Mouse (Mus musculus) urinary bladder, postnatal 4 days (tissue): ENCODE results near the gene Kctd21.
A peak's percentile ranks its signal among the peaks of the same experiment; 100 is the strongest.

ENCODE experiments used
- DNase-seq, 2 experiments: peaks; one replicate each; pipeline ENCODE4 v3.0.0; 2021 to 2022; ENCODE audit warnings: low spot score in 2 of 2

Kctd21 gene

GRCm38 (mm10) chr7:97347464-97347863, 15.3 kb downstream of the Kctd21 start:
- DNase-seq, result peak in 1 of 2 experiments; percentile 56

GRCm38 (mm10) chr7:97348318-97348717, 16.2 kb downstream of the Kctd21 start:
- DNase-seq, result peak in 1 of 2 experiments; percentile 44

- peak in 1 of 2 experiments; percentile 52 for DNase-seq
Measured at GRCm38 (mm10) chr7:97348836-97349235, 16.7 kb downstream of the Kctd21 start.

- peak in 1 of 2 experiments; percentile 47 for DNase-seq
Measured at GRCm38 (mm10) chr7:97349438-97349837, 17.3 kb downstream of the Kctd21 start.

GRCm38 (mm10) chr7:97350891-97351290, 18.8 kb downstream of the Kctd21 start:
- DNase-seq, result no peak

- peak in 1 of 2 experiments; percentile 44 for DNase-seq
Measured at GRCm38 (mm10) chr7:97351792-97352513, 19.8 kb downstream of the Kctd21 start.

- DNase-seq, result peak in 1 of 2 experiments; percentile 25
Measured at GRCm38 (mm10) chr7:97353356-97353755, 21.2 kb downstream of the Kctd21 start.

GRCm38 (mm10) chr7:97355068-97355841, 23.1 kb downstream of the Kctd21 start:
- DNase-seq, result peak in 1 of 2 experiments; percentile 49

GRCm38 (mm10) chr7:97356253-97356652, 24.1 kb downstream of the Kctd21 start:
- peak in 1 of 2 experiments; percentile 53 for DNase-seq

GRCm38 (mm10) chr7:97356875-97357276, 24.7 kb downstream of the Kctd21 start:
- peak in 1 of 2 experiments; percentile 54 for DNase-seq

GRCm38 (mm10) chr7:97357840-97358239, 25.7 kb downstream of the Kctd21 start:
- DNase-seq, result peak in 1 of 2 experiments; percentile 41

- DNase-seq, result peak in 1 of 2 experiments; percentile 54
Measured at GRCm38 (mm10) chr7:97358347-97358746, 26.2 kb downstream of the Kctd21 start.

- DNase-seq, result peak in 1 of 2 experiments; percentile 53
Measured at GRCm38 (mm10) chr7:97360166-97360565, 28.0 kb downstream of the Kctd21 start.

- peak in 1 of 2 experiments; percentile 34 for DNase-seq
Measured at GRCm38 (mm10) chr7:97360955-97361354, 28.8 kb downstream of the Kctd21 start.

GRCm38 (mm10) chr7:97361467-97361866, 29.3 kb downstream of the Kctd21 start:
- DNase-seq, result peak in 1 of 2 experiments; percentile 49

GRCm38 (mm10) chr7:97365887-97366286, 33.8 kb downstream of the Kctd21 start:
- no peak for DNase-seq

GRCm38 (mm10) chr7:97375101-97375500, 43.0 kb downstream of the Kctd21 start:
- peak in 1 of 2 experiments; percentile 23 for DNase-seq

GRCm38 (mm10) chr7:97375906-97376305, 43.8 kb downstream of the Kctd21 start:
- DNase-seq, result no peak

GRCm38 (mm10) chr7:97379304-97379703, 47.2 kb downstream of the Kctd21 start:
- DNase-seq, result no peak

GRCm38 (mm10) chr7:97380500-97381123, 48.5 kb downstream of the Kctd21 start:
- DNase-seq, result no peak

GRCm38 (mm10) chr7:97382661-97383060, 50.5 kb downstream of the Kctd21 start:
- no peak for DNase-seq

- no peak for DNase-seq
Measured at GRCm38 (mm10) chr7:97383496-97384132, 51.5 kb downstream of the Kctd21 start.
